In genomic region chr1:22626295-22626694, GRCm38 (mm10) we compare ENCODE assay signal across 21 mouse cellular contexts.
"Had no signal": no experiment of that assay in that cellular context is flagged by ENCODE, and none has a peak within 500 bp of the region (broad histone marks: within the 10 kb centered on the region; RNA-seq: fewer than 3 reads in every experiment).

No protein-coding gene starts in this region.

- ATAC-seq: liver, embryonic 12.5 days had no signal

- H3K27ac ChIP-seq: gastrocnemius, adult 2 months; heart, embryonic 10.5 days; hindbrain, embryonic 10.5 days; hindbrain, embryonic 13.5 days; hindbrain, embryonic 15.5 days; hindbrain, postnatal 0 days; kidney, postnatal 0 days; limb, embryonic 13.5 days; limb, embryonic 15.5 days; liver, embryonic 12.5 days; liver, embryonic 14.5 days had no signal

- H3K4me3 ChIP-seq: gastrocnemius, adult 2 months; heart, embryonic 10.5 days; heart, embryonic 12.5 days; hindbrain, embryonic 10.5 days; hindbrain, embryonic 13.5 days; hindbrain, embryonic 15.5 days; limb, embryonic 13.5 days; limb, embryonic 15.5 days; liver, embryonic 12.5 days had no signal

- DNase-seq: gastrocnemius, adult 2 months; gastrocnemius, postnatal 10 days; gastrocnemius, postnatal 25 days; heart, adult 18-20 months; kidney, adult 11 months; kidney, adult 2 months; kidney, postnatal 14 days; layer of hippocampus, adult 9-11 months; layer of hippocampus, postnatal 36 days; left cerebral cortex, postnatal 4 days had no signal
